Comparison of ENCODE assay signal across 8 mouse cellular contexts in genomic region chr2:33468466-33469097, GRCm38 (mm10). TPM values are rescaled to one million over a fixed set of nuclear protein-coding genes. Genes with fewer than 3 reads are reported as not detected.
A peak's percentile ranks its signal among the peaks of the same experiment; 100 is the strongest.
DNase-seq lines count a peak whose midpoint lies in the region; ATAC-seq and TF ChIP-seq lines count a peak whose summit lies in the region.

Gene Zbtb43 (minus strand): TSS chr2:33468559.

- peak within 1 kb of the TSS; percentile 82 for H3K4me2 ChIP-seq in kidney, embryonic 15.5 days

- H3K4me1 ChIP-seq in bone marrow macrophage, adult 2 months (ENCODE audit: control insufficient read depth, insufficient read depth, low read length), result peaks cover 19% of the 10 kb centered on the region
- peaks cover 10% of the 10 kb centered on the region; the same call in 1 of the 2 replicates for H3K4me1 ChIP-seq in embryonic fibroblast, embryonic 13.5 days (ENCODE audit: control insufficient read depth, insufficient read depth, low read length)
- H3K4me1 ChIP-seq in heart, embryonic 10.5 days, result peaks cover 19% of the 10 kb centered on the region
- peaks cover 27% of the 10 kb centered on the region for H3K4me1 ChIP-seq in kidney, embryonic 15.5 days

- H3K9me3 ChIP-seq in heart, embryonic 10.5 days, result peaks cover 3% of the 10 kb centered on the region; the same call in 1 of the 2 replicates
- H3K9me3 ChIP-seq in kidney, embryonic 15.5 days (replicated peaks), result no peaks in the 10 kb centered on the region

- H3K4me3 ChIP-seq in bone marrow macrophage, adult 2 months (ENCODE audit: insufficient read depth, low read length), result peak within 1 kb of the TSS; percentile 87
- H3K4me3 ChIP-seq in embryonic fibroblast, embryonic 13.5 days (ENCODE audit: insufficient read depth, low read length), result peak within 1 kb of the TSS; percentile 88
- H3K4me3 ChIP-seq in heart, embryonic 10.5 days, result peak within 1 kb of the TSS; percentile 95
- H3K4me3 ChIP-seq in kidney, embryonic 15.5 days (replicated peaks), result peak within 1 kb of the TSS; percentile 94

- H3K36me3 ChIP-seq in heart, embryonic 10.5 days, result peaks cover 13% of the 10 kb centered on the region
- H3K36me3 ChIP-seq in kidney, embryonic 15.5 days, result peaks cover 9% of the 10 kb centered on the region

- no peak for TF ChIP-seq CTCF in bone marrow macrophage, adult 2 months (IDR thresholded peaks at IDR 0.05; ENCODE audit: low read depth, low read length)
- no peak for TF ChIP-seq CTCF in embryonic fibroblast, embryonic 13.5 days (IDR thresholded peaks at IDR 0.05; ENCODE audit: borderline replicate concordance, insufficient read depth, low read length)

- WGBS in heart, embryonic 10.5 days, result 4% methylated on average over 36 of the region's 36 CpGs
- 6% methylated on average over 36 of the region's 36 CpGs for WGBS in kidney, embryonic 15.5 days

- peak within 1 kb of the TSS; percentile 26; the same call in 1 of the 2 replicates for H3K27ac ChIP-seq in bone marrow macrophage, adult 2 months (ENCODE audit: insufficient read depth, low read depth, low read length)
- peak within 1 kb of the TSS; percentile 16; the same call in 1 of the 2 replicates for H3K27ac ChIP-seq in embryonic fibroblast, embryonic 13.5 days (ENCODE audit: insufficient read depth, low read length)
- H3K27ac ChIP-seq in heart, embryonic 10.5 days, result peak within 1 kb of the TSS; percentile 97
- peak within 1 kb of the TSS; percentile 84 for H3K27ac ChIP-seq in kidney, embryonic 15.5 days

- ATAC-seq in kidney, embryonic 15.5 days (replicated peaks; ENCODE audit: low FRiP score), result peak; percentile 92
- ATAC-seq in monocyte, adult 5-6 weeks (replicated peaks; ENCODE audit: insufficient number of reproducible peaks, low FRiP score, low TSS enrichment, poor library complexity, severe bottlenecking), result peak; percentile 98

- peak within 1 kb of the TSS; percentile 89 for H3K9ac ChIP-seq in kidney, embryonic 15.5 days

- TF ChIP-seq POLR2A in bone marrow macrophage, adult 2 months (IDR thresholded peaks at IDR 0.05; ENCODE audit: borderline replicate concordance, low read depth, low read length), result no peak
- TF ChIP-seq POLR2A in embryonic fibroblast, embryonic 13.5 days (IDR thresholded peaks at IDR 0.05; ENCODE audit: low read depth, low read length), result peak; percentile 82

- DNase-seq in A20 (ENCODE audit: low read depth, low spot score), result peak; percentile 97
- peak; percentile 98 for DNase-seq in heart, embryonic 10.5 days (ENCODE audit: low spot score)
- peak; percentile 96 for DNase-seq in liver
- DNase-seq in spleen, postnatal 4 days (ENCODE audit: low spot score in 2 of 2), result peak; percentile 95 to 97

- peaks cover 7% of the 10 kb centered on the region; the same call in 1 of the 2 replicates for H3K27me3 ChIP-seq in heart, embryonic 10.5 days (ENCODE audit: insufficient read depth, poor library complexity, severe bottlenecking)
- no peaks in the 10 kb centered on the region for H3K27me3 ChIP-seq in kidney, embryonic 15.5 days

RNA-seq across cellular contexts. Expression of gene Zbtb43, which starts in this region (rescaled TPM):
- 14.4 and 16.0 TPM in 2 replicates for polyA plus RNA-seq in bone marrow macrophage, adult 2 months (2012; ENCODE audit: insufficient read depth, insufficient read length, missing spikeins)
- 11.2 and 15.9 TPM in 2 replicates for polyA plus RNA-seq in embryonic fibroblast, embryonic 13.5 days (2011; ENCODE audit: insufficient read length, low read depth, missing spikeins)
- 12.5 and 15.7 TPM in 2 replicates for polyA plus RNA-seq in heart, embryonic 10.5 days (2016; fragmentation: Nextera tagmentation; extraction: Ambion mirVana)
- 15.6 and 17.8 TPM in 2 replicates for polyA plus RNA-seq in kidney, embryonic 15.5 days (2015; fragmentation: Nextera tagmentation; extraction: Ambion mirVana)
- 19.0 to 32.6 TPM (median 24.4 TPM) in 3 replicates for total RNA-seq in monocyte, adult 5-6 weeks (2017)

Comparison
In these comparisons a context has a peak if more than half of its experiments do, and no peak if none do; other contexts are left out.
1. Peak in every context shown above with its lines: DNase-seq, ATAC-seq, H3K4me3 ChIP-seq and H3K27ac ChIP-seq.
2. H3K27ac ChIP-seq: peak in every context shown above with its lines; median percentile 97 in heart, embryonic 10.5 days; 84 in kidney, embryonic 15.5 days; 26 in bone marrow macrophage, adult 2 months; 16 in embryonic fibroblast, embryonic 13.5 days.